Mouse (Mus musculus) natural killer cell, adult 2 months (primary cell): ENCODE results near the gene U2af2.
A peak's percentile ranks its signal among the peaks of the same experiment; 100 is the strongest.
"Not testable (repeated sequence)": the region's sequence is repeated elsewhere in the genome, so short reads cannot be mapped to it uniquely, and the experiment has no call there.

ENCODE experiments used
- DNase-seq, 2 experiments: peaks; one replicate each; pipeline ENCODE4 v3.0.0; 2022; ENCODE audit warnings: low spot score in 2 of 2

The U2af2 gene

DNA sequence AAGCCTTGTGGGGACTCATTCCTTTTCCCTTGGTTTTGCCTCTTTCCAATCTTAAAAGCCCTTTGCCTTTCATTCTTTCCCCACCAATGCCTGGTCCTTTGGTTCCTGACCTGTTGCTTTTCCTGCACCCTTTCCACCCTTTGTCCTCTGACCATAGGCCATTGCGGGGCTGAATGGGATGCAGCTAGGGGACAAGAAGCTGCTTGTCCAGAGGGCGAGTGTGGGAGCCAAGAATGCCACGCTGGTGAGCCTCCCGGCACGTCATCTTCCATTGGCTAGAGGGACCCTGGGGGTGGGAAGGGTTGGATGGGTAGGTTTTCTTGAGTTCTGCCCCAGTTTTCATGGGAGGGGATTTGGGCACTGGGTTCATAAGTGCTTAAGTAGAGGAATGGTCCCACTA, 13.0 kb downstream of the U2af2 start:
- no peak for DNase-seq

DNA sequence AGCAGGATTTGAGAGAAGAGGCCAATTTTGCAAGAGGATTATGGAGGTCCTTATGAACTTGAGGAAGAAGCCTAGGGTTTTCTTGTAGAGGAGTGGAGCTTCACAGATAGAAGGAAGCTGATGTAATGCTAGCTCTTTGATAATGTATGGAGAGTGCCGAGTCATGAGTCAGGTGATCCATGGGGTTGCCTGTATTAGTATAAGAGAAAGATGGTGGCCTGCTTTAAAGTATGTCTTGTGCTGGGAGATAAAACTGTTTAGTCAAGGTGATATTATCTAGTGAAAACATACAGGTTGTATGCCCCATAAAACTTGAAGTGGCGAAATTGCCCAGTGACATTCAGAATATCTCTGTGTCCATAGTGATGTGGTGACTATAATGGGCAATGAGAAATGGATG, 15.0 kb downstream of the U2af2 start:
- DNase-seq: no peak

DNA sequence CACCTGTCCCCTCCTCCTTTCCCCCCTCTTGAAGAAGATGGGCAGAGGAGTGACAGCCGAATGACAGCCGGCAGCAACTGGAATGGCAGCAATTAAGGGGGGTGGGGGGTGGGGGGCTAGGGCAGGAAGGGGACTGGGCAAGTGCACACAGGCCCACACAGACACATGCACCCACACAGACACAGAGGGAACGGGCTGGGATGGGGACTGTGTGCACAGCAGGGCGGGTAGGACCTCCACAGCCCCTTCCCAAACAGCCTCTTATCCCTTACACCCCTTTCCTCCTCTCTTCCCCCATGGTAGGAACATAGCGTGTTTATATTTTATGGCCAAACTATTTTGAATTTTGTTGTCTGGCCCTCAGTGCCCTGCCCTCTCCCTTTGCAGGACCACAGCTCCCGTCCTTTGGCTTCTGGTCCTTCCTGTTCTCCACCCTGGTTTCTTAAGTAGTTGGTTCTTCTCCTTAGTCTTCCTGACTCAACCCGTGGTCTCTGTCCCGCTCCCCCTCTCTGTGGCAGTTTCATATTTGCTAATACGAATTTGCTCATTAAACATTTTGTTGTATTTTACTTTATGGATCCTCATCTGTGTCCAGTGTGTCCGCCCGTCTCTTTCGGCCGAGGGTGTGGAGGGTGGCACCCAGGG, 17.5 kb downstream of the U2af2 start:
- not testable (repeated sequence) for DNase-seq

DNA sequence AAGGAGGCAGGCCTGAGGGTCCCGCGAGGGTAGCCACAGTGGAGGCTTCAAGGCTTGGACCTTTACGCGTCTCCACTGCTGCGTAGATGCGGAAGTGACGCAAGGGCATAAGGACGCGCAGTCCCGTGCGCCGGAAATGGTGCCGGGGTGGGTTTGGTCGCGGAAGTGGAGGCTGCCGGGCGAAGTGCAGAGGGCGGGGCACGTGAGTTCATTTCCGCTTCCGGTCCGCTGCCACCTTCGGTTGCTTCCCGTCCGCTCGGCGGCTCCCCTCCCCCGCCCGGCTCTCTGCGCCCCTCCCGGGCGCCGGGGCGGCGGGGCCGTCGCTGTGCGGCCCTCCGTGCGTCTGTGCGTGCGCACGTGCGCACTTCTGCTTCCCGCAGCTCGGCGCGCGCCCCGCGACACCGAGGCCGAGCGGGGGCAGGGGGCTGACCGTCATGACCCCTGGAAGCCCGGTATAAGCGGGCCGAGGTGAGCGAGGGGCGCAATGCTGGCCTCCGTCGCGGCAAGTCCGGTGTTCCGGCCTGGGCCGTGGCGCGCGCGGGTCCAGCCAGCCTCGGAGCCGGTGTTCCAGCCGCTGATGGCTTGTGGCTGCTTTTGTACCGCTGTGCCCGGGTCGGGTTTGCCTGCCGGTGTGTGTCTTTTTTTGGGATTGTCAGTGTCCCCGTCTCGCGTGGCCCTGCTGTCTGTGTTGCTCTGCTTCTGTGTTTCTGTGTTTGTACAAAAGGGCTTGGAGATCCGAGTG, 18.2 kb downstream of the U2af2 start, which contains the start of gene Epn1:
TSS of gene Epn1 (plus strand) at position 226 of the 742 bp plus-strand sequence.
- peak; percentile 95 to 97 for DNase-seq

DNA sequence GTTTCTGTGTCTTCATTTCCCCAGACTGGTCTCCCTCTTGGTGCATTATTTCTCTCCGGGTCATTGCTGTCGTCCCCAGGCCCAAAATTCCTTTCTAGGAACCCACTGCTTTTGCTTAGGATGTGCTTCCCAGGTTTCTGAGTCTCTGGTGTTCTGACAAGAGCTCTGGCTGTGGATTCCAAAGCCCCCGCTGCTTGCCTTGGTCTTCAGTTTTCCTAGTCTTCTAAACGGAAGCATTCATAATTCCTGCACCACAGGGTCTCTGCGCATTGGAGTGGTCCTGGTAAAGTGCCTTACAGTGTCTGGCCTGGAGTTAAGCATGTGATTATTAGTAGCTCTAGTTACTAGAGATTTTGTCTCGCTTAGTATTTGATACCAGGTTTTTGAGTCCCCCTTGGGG, 18.9 kb downstream of the U2af2 start:
- DNase-seq: no peak

DNA sequence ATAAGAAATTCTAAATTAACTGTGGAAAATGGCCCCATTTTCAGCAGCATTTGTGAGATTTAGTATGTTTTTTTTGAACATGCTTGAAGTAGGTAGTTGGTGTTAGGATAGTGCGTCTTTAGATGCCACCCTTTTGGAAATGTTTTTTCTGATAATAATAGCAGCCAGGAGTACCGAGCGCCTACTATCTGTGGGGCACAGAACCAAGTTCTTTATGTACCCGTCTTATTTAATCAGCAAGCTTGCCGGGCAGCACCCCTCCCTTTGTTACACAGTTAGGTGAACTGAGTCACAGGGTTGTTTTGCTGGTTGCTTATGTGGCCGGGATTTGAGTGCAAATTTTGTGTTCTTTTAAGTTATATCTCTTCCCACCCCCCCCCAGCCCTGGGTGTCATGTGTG, 19.3 kb downstream of the U2af2 start:
- DNase-seq: no peak

DNA sequence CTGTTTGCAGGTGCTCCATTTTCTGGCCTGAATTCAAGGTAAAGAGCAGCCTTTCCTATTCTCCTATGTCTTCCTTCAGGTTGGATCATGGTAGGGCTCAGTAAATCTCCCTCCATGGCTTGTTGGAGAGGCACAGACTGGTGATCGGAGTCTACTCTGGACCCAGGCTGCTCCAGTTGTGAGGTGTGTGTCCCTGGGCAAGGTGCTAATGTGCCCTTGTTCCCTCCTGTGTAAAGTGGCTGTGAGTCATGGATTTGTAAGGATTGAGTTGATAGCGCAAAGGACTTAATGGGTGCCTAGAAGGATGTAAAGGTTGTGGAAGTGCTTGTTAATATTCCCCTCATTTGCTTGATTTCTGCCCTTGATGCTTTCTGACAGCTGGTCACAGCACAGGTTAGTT, 20.0 kb downstream of the U2af2 start:
- DNase-seq: no peak

DNA sequence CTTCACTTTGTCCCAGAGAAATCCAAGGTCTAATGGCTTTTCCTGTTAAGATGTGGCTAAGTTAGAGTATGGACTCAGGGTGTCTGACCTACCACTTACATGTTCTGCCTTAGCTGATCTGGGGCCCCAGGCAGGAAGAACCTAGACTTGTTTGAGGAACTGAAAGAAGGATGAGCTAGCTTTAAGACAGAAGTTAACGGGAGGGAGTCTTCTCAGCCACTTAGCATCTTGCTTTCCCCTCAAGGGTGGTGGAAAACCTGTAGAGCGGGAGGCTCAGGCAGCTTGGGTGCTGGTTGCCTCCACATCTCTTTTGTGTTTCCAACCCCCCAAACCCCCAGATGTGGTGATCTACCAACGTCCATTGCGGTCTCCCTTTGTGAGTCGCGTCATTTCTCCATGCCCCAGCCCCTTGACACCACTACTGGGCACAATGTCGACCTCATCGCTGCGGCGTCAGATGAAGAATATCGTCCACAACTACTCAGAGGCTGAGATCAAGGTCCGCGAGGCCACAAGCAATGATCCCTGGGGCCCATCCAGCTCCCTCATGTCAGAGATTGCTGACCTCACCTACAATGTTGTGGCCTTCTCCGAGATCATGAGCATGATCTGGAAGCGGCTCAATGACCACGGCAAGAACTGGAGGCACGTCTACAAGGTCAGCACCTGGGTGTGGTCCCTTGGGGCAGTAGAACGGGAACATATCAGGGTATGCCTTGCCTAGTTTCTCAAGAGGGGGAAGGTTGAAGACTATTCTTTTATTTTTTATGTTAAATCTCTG, 21.6 kb downstream of the U2af2 start:
- DNase-seq: peak in 1 of 2 experiments; percentile 59

DNA sequence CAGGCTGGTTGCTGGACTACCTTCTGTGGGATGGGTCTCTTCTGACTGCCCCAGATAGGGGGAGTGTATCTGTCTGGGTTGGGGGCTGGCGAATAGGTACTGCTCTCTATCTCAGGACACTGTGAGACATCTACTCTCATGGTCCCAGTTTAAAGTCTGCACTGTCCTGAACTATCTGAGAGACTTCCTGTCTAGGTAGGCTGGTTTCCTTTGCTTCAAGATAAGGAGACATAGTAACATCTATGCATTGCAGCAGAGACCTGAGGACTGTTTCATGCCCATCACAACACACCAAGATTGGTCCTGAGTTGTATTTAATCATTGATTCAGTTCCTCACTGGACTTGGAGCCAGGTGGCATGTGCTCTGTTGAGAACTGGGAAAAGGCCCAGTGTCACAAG, 23.6 kb downstream of the U2af2 start:
- no peak for DNase-seq

DNA sequence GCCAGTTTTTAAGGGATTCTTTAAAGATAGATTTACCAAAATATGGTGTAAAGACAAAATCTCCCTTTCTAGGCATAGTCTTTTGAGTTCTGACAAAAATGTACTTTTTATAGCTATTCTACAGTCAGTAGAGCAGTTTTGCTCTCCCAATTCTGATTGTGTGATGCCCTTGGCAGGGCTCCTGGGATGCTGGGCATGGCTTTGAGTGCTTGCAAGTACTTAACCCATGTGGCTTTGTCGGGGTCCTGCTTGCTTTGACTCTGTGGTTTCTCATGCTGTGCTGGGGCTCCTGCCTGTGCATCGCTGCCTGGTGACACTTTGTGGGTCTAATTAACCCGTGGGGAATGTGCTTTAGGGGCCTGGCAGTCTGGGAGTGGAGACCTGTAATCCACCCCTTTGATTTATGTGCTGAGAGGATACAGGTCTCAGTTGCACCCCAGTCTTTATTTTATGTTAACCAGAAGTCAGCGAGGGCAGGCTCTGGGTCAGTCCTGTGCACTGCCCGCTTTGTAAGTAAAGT, 25.0 kb downstream of the U2af2 start:
- no peak for DNase-seq

DNA sequence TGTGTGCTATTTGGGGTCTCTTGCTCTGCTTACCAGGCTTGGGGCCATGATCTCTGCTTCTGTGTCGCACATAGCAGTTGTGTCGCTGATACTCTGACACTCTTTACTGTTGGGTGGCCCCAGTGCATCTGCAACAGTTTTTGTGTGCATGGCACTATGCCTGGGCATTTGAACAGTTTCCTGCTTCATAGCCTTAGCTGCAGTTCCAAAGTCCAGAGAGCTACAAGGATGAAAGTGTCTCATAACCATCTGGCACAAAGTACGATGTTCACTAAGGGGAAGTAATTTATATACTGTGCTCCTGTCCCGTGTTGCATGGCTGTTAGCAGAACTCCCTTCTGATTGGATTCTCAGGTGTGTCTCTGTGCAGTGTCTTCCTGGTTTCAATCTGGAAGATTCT, 25.9 kb downstream of the U2af2 start:
- no peak for DNase-seq

DNA sequence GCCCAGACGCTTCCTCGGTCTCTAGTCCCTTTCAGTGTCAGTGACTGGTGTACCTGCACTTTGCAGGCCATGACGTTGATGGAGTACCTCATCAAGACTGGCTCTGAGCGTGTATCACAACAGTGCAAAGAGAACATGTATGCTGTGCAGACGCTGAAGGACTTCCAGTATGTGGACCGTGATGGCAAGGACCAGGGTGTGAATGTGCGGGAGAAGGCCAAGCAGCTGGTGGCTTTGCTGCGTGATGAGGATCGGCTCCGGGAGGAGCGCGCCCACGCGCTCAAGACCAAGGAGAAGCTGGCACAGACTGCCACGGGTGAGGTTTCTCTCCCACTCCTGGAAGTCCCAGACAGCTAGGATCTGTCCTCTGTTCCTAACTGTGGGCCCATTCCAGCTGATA, 27.9 kb downstream of the U2af2 start:
- no peak for DNase-seq

DNA sequence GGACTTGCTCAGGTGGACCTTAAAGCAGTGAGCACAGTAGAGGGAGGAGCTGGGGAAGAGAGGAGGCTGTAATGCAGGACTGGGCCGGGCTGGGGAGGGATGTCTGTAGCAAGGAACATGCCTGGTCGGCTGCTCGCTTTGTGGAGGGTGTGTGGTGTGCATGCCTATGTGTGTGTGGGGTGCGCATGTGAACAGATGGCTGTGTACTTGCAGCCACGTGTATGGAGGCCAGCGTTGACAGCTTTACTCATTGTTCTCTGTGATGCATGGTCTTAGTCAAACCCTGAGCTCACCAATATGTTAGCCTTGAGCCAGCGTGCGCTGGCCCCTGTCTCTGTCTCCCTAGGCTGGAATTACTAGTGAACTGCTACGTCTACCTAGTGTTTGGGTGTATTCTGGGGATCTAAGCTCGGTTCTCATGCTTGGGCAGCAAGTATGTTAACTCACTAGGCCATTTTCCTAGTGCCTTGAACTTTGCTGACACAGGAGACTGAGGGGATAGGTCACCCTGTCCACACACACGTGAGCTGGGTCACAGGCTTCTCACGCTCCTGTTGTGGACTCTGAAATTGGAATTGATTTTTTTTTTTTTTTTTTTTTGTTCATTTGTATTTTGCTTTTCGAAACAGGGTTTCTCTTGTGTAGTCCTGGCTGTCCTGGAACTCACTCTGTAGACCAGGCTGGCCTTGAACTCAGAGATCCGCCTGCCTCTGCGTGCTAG, 29.2 kb downstream of the U2af2 start:
- no peak for DNase-seq

DNA sequence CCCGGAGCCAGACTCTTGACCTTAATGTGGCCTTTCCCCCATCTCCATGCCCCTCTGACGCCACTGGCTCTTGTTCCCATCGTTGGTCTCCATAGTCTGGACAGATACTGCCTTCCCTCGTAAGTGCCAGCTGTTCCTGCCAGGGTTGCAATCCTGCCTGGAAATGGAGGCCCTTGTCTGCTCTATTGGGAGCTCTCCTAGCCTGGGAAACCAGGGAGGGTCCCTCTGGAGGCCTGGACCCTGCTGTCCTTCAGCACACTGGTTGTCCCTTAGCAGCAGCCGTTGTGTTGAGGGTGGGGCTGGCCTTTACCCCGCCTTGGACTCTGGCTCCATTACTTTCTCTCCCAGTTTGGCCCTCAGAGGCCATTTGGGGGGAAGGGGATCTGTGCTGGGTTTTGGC, 30.4 kb downstream of the U2af2 start:
- no peak for DNase-seq

DNA sequence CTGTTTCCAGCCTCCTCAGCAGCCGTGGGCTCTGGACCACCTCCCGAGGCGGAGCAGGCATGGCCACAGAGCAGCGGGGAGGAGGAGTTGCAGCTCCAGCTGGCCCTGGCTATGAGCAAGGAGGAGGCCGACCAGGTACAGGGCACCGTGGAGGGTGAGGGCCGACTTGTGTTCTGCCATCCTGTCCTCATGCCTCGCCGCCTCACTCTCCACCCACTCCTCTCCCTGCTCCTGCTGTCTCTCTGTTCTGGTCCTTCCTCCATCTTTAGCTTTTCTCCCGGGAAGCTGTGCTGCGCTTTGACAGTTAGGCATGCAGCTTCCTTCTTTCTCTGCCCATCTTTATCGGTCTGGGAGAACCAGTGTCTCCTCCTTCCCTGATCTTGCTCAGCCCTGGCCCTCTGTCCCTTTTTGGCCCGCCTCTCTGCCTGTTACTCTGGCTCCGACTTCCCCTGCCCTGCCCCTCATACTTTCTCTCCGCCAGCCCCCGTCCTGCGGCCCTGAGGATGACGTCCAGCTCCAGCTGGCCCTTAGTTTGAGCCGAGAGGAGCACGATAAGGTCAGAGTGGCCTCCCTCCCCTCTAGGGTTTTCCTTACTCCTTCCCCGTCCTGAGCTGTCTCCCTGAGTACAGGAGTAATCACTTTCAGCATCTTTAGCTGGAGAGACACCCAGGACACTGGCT, 31.0 kb downstream of the U2af2 start:
- DNase-seq: no peak

DNA sequence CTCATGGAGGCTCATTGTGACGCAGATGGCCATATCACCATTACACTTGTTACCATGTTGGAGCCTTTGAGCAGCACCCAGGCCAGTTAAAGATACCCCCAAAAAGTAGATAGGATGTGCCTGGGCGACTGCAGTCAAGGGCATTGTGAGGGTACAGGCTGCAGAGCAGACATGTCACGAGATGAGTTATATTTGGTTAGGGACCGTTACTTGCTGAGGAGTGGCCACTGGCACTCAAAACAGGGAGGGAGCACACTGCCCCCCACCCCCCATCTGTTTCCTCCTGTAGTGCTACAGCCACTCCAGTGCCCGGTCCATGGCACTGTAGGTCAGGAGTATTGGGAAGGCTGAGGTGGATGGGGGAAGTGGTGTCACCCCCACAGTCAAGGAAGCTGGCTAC, 36.8 kb downstream of the U2af2 start:
- no peak for DNase-seq

DNA sequence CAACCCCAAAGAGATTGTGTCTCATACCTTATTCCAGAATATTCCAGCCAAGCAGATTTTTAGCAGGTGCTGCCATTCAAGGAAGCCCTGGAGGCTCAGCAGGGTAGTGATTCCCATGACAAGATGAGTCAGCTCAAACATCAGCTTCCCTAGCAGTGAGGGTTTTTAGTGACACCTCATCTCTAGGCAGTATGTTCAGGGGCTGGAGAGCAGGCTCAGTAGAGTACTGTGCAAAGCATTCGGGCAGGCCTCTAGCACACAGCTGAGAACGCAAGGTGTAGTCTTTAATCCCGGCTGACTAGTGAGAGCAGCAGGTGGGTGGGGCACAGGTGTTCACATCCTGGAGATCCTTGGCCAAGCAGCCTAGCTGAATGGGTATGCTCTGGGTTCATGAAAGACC, 37.9 kb downstream of the U2af2 start:
- DNase-seq: no peak

DNA sequence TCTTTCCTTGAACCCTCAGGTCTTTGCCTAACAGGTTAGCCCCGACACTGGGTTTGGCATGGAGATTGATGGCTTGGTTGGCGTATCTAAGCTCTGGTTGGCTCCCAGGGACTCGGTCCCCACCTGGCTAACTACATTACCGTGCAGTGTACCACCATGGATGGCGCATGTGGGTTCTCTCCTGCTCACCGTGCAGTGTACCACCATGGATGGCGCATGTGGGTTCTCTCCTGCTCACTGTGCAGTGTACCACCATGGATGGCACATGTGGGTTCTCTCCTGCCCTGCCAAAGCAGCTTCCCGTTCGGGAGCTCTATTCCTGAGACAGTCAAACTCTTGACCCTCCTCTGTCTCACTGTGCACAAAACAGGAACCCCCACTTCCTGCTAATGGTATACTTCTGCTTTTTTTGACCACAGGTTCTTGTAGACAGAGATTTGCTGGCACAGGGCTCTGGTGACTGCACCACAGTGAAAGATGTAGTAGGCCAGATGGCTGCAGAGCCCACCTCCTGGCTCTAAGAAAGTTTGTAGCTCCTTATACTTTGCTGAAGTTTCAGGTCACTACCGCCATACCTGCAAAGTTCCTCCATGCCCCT, 39.2 kb downstream of the U2af2 start:
- peak in 1 of 2 experiments; percentile 66 for DNase-seq

DNA sequence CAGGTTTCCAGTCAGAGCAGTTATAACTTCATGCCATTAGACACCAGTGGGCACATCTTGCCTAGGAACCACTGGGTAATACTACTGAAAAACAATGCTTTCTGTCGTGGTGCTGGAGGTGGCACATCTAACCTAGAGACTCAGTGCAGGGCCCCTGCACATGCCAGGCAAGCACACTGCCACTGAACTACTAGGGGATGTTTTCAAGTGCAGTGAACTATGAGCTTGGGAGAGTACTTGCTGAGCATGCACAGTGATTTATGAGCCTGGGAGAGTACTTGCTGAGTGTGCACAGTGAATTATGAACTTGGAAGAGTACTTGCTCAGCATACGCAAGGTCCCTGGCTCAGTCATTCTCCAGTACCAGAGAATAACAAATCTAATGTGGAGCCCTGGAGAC, 40.6 kb downstream of the U2af2 start:
- DNase-seq: no peak

DNA sequence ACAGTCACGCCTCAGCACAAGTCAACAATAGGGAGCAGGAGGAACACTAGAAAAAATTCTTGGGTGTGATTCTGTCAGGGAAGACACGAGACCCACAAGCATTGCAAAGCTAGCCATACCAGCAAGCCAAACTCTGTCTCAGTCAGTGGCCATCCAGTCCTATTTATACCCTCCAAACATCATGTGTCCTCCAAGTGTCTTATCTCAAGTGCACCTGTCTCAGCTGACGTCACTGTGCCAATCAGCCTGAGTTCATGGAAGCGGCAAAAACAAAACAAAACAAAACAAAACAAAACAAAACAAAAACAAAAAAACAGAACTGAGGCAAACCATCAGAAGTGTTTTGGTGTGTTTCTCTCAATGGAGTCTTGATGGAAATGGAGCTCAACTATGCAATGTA, 46.3 kb downstream of the U2af2 start:
- DNase-seq: no peak

DNA sequence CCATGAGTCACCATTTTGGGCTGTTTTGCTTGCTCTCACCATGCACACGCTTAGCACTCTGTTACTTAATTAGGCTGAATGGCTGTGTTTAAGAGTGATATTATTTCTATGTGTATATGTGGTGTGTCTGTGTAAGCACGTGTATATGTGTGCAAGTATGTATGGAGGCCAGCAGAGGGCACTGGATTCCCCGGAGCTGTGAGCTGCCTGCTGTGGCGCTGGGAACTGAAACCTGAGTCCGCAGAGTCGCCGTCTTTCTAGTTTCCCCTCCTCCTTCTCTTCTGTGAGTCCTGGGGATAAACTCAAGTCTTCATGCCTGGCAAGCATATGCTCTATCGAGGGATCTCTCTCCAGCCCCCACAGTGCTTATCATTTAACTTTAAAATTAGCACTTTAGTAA, 47.4 kb downstream of the U2af2 start:
- DNase-seq: no peak
